Mouse (Mus musculus) embryonic stem cell, embryonic (primary cell): ENCODE measurements at regions not wholly inside any gene's neighbourhood (a gene's known extent, or its start where the extent isn't known, plus 50 kb on each side); places are given as distances from the start of the nearest gene placed in this dataset.

ENCODE experiments used
- CTCF ChIA-PET, 4 experiments: fragments of 300-600 bp in 2 of 4; fragments of 350-600 bp in 2 of 4; sonication (Branson Sonifier 250); formaldehyde crosslinking; loops; one replicate each; lab custom pipeline; 2022; ENCODE audit warnings: inconsistent platforms in 2 of 4; lab: Charles Lee
- POLR2A ChIA-PET, 4 experiments: fragments of 300-600 bp in 2 of 4; fragments of 350-600 bp in 2 of 4; sonication (Branson Sonifier 250); formaldehyde crosslinking; loops; one replicate each; lab custom pipeline; 2022; ENCODE audit warnings: antibody characterized with exemption in 4 of 4, inconsistent platforms in 1 of 4; lab: Charles Lee

GRCm38 (mm10) chr13:69867296-69868065 is 65.3 kb downstream of the Med10 start:
- POLR2A ChIA-PET = interaction anchor here in 1 of 4 experiments (0.7 kb wide), 1 partner anchor 119 kb away, joined by 4 read pairs; no protein-coding TSS in a partner anchor

DNA sequence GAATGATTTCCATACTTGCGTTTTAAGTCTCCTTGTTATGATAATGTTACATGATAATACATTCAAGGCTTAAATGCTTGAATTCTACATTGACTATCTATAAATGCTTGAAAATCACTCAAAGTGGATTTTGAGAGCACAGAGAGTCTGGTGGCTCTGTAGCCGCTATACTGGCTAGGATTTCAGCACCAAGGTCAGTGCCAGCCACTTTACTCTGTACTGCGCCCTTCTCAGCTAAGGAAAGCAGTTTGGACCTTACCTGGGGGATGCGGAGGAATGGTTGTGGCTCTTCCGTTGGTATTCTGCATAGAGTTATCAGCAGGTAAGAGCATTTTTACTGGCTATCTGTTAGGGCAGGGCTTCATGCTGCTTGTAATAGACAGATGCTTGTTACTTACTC is 94.3 kb downstream of the Med10 start:
- ChIA-PET POLR2A (no interaction called here), CTCF (no interaction called here)

More at GRCm38 (mm10) chr13:69867296-69868065, 65.3 kb downstream of the Med10 start:
- CTCF ChIA-PET = interaction anchor here in 1 of 4 experiments (0.6 kb wide), 1 partner anchor 58 kb away, joined by 3 read pairs; no protein-coding TSS in a partner anchor

GRCm38 (mm10) chr13:69901139-69901538 is 98.9 kb downstream of the Med10 start:
- ChIA-PET POLR2A (no interaction called here), CTCF (interaction anchor here in 1 of 4 experiments (0.7 kb wide), 1 partner anchor 222 kb away, joined by 3 read pairs; no protein-coding TSS in a partner anchor)

GRCm38 (mm10) chr13:69906802-69907537 is 104.8 kb downstream of the Med10 start:
- CTCF ChIA-PET = interaction anchor here in 1 of 4 experiments (0.6 kb wide), 1 partner anchor 43 kb away, joined by 4 read pairs; no protein-coding TSS in a partner anchor
- POLR2A ChIA-PET = no interaction called here

GRCm38 (mm10) chr13:69915796-69916195 is 113.6 kb downstream of the Med10 start:
- ChIA-PET POLR2A (interaction anchor here in 1 of 4 experiments (0.6 kb wide), 1 partner anchor 49 kb away, joined by 4 read pairs; no protein-coding TSS in a partner anchor), CTCF (no interaction called here)

- ChIA-PET POLR2A (interaction anchor here in 1 of 4 experiments (0.5 kb wide), 1 partner anchor 637 kb away, joined by 4 read pairs; no protein-coding TSS in a partner anchor), CTCF (interaction anchor here in 2 of 4 experiments (0.5 to 1.0 kb wide), 3 partner anchors 102 to 243 kb away, joined by 3 to 4 read pairs (median 3); no protein-coding TSS in a partner anchor)
Measured at GRCm38 (mm10) chr13:69932695-69933550, 130.7 kb downstream of the Med10 start.

DNA sequence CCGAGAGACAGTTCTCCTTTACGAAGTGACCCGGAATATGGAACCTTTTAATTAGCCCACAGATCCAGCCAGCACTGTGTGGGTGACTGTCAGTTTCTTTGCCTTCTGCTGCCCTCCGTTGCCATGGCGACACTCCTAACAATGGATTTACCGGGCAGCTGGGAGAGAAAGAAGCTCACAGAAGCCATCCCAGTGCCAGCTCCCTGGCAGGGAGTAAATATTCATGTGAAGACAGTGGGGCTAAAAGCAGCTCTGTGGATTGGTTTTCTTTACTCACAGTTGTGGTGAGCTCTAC is 131.3 kb downstream of the Med10 start:
- POLR2A ChIA-PET = no interaction called here
- CTCF ChIA-PET = interaction anchor here in 1 of 4 experiments (0.5 kb wide), 1 partner anchor 243 kb away, joined by 3 read pairs; no protein-coding TSS in a partner anchor

DNA sequence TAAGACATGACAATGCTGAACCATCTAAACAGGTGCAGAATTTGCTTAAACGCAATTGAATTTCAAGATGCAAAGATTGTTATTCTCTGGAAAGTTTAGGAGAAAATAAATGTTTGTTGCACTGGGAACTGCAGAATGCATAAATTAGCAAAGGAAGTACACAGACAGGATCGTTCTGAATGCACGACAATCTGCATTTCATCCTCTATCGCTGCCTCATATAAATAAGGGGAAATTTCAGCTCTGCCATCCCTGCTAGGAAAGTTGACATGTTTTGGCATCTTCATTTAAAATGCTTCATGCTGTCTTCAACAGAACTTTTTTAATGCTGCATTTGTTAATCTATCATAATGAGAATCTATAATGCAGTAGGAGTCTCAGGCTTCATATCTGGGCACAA is 137.6 kb downstream of the Med10 start:
- CTCF ChIA-PET = no interaction called here
- POLR2A ChIA-PET = interaction anchor here in 1 of 4 experiments (0.6 kb wide), 1 partner anchor 546 kb away, joined by 4 read pairs; no protein-coding TSS in a partner anchor

GRCm38 (mm10) chr13:69944651-69945050 is 142.5 kb downstream of the Med10 start:
- CTCF ChIA-PET = no interaction called here

DNA sequence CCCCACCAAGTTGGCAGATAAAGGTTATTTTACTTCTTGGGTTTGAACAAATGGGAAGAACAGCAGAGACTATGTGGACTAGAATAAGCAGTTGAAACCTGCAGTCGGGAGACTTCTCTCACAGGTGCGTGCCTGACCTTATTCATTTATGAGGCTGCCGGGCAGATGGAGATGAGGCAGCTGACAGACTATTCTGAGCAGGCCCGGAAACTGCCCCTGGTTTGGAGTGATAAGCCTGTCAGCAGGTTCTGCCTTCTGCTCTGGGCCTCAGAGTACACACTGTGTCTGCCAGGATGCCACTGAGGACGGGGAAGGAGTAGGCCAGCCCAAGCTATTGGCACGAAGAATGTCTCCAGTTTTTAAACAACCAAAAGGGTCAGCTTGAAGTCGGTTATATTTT is 144.4 kb downstream of the Med10 start:
- ChIA-PET POLR2A (no interaction called here), CTCF (no interaction called here)

More at GRCm38 (mm10) chr13:69944651-69945050, 142.5 kb downstream of the Med10 start:
- POLR2A ChIA-PET = no interaction called here

GRCm38 (mm10) chr13:69952061-69952460 is 149.9 kb downstream of the Med10 start:
- CTCF ChIA-PET = no interaction called here
- POLR2A ChIA-PET = no interaction called here

- POLR2A ChIA-PET = no interaction called here
- CTCF ChIA-PET = no interaction called here
Measured at GRCm38 (mm10) chr13:69954171-69954570, 152.0 kb downstream of the Med10 start.

DNA sequence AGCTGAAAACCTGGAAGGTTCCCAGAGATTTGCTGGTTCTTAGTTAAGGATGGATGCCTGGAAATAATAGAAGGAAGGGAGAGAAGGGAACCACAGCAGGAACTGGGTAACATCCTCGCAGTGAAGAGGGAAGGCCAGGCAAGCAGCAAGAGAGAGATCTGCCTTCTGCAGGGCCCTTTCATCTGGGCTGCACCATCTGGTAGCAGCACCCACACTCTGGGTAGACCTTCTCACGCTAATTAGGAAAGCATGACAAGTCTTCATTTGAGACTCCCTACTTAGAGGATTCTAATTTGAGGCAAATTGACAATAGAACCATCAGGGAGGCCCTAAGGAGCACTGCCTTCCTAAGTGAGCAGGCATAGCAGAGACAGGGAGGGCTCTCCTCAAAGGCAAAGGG is 153.3 kb downstream of the Med10 start:
- ChIA-PET CTCF (no interaction called here), POLR2A (no interaction called here)

- POLR2A ChIA-PET = no interaction called here
Measured at GRCm38 (mm10) chr13:69963944-69964343, 161.7 kb downstream of the Med10 start.

DNA sequence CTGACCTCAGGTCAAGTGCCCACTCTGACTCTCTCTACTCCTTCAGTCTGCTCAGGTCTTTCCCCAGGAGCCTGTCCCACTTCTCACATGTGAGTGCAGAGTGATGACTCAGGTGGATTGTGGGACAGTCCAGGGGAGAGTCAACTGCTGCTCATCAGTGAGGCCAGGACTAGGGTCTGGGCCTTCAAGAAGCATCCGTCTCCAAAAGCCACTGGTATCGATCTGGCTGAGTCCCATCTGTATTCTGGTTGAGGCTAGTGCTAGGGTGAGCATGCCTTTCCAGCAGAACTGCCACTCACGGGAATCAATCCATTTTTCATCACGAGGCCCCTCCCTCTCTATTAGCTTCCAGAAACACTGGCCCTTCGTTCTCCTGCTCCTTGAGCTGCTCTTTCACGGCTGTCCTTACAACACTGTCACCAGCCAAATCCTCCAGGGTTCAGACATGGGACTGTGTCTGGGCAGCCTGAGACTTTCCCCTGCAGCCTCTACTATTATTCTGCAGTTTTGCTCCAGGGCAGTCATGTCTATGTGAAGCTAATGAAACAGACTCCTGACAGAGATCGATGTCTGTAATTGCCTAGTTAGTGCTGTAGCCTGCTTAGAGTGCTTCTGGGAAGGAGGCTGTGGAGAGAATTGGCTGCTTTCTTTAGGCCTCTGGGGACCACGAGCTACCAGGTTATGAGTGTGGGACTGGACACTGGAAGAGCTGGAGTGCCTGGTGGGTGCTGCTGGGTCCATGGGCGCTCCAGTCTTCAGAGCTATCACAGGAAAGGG is 169.3 kb downstream of the Med10 start:
- ChIA-PET POLR2A (no interaction called here), CTCF (no interaction called here)

More at GRCm38 (mm10) chr13:69963944-69964343, 161.7 kb downstream of the Med10 start:
- CTCF ChIA-PET = no interaction called here

GRCm38 (mm10) chr13:69974835-69975234 is 172.6 kb downstream of the Med10 start:
- ChIA-PET POLR2A (no interaction called here), CTCF (no interaction called here)

DNA sequence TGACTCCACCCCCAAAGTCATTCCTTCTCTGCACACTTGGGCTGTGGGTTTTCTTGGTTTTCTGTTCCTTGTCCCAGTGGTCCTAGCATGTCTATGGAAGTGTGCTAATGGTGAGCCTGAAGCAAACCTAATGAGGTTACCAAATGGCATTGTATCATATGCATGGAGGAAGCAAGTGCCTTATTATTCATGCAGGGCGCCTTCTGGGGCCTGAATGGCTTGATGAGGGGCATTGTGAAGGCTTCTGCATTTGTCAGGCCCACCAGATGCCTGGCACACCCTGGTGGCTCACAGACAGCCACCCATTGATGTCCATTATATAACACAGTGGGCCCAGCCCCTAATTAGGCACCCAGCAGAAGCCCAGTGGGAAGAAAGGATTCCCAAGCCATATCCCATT is 182.0 kb downstream of the Med10 start:
- POLR2A ChIA-PET = no interaction called here

DNA sequence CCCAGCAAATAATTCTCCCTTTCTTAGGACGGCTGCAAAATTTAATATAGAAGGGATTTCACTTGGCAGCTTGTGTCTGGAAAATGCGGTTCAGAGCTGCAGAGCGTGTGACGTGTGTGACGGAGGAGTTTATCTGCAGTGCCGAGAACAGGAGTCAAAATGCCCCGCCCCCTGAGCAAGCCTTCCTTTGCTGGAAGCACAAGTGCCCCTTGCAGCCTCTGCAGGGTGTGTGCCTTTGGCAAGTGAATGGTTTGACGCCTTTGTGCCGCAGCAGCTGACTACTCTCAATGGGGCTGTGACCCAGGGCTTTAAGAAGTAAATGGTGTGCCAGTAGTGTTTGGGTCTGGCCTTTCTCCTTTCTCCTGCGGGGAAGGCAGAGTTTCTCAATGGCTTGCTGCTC is 185.0 kb downstream of the Med10 start:
- POLR2A ChIA-PET = no interaction called here
- CTCF ChIA-PET = no interaction called here

More for the DNA sequence above, 182.0 kb downstream of the Med10 start:
- CTCF ChIA-PET = no interaction called here
